Mouse (Mus musculus): Measurements from ENCODE around the gene Rfxank. TPM values are rescaled to one million over a fixed set of nuclear protein-coding genes. Genes with fewer than 3 reads are reported as not detected.

The Rfxank gene
- polyA plus RNA-seq (2015; fragmentation: Nextera tagmentation; extraction: Ambion mirVana), result 9.5 and 10.8 TPM in 2 replicates

DNA sequence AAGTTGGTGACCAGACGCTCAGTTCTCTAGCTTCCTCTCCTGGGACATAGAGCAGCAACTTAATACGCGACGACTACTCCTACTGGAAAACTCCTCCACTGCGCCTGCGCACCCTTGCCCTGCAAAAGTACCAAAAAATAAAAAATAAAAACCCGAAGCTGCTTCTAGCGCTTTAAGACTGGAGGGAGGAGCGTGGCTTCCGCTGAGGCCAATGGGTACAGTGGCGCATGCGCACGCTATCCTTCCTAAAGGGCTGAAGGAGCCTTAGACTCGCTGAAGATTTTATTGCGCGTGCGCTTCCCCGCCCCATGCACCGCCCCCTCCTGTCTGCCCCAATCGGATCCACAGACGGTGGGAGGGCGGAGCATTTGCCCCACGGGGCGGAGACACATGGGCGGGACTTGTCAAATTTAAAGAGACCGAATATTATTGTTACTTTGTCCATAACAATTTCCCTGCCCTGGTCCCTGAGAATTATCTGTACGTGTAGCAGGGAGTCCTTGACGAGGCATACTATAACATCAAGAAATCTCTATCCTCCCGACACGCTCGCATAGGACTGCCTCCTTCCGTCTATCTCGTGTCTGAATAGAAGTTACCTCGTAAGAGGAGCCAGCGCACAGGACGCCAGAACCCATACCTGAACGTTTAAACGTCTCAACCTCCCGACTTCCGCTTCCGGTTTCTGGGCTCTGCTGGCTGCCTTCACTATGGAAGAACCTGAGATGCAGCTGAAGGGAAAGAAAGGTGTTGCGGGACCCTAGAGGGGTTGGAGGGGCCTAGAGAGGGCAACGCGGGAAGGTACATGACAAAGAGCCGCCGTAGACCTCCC, at the start of gene Rfxank, which contains the start of the genes Borcs8 and Mef2b:
Gene Rfxank (minus strand): TSS at position 129 of the 832 bp plus-strand sequence.
Gene Borcs8 (plus strand): TSS at position 474 of the 832 bp plus-strand sequence.
Gene Mef2b (plus strand): TSS at position 686 of the 832 bp plus-strand sequence.

DNA sequence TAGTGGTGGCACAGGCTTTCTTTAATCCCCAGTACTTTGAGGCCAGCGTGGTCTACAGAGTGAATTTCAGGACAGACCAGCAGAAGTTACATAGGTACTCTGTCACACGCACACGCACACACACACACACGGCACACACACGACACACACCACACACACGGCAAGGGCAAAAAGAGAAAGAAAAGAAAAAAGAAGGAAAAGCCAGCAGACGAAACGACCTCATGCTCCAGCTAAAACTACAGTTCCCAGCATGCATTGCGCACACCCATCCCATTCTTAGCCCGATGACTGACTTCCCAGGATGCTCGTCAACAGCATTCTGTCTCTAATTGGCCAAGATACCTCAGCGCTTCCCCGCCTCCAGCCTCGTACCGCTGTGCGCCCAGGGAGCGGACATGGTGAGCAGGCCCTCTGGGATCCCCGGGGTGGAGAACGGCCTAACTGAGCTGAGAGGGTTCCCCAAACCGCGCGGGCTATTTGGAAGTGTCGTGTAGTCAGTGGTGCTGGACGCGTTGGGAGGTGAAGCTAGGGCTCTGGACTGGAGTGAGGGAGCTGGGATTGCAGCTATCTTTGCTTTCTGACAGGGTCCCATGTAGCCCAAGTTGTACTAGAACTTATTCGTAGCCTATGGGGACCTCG, 33.2 kb upstream of the Rfxank start, which contains the start of gene Tmem161a:
Gene Tmem161a (plus strand): TSS at position 314 of the 639 bp plus-strand sequence.

DNA sequence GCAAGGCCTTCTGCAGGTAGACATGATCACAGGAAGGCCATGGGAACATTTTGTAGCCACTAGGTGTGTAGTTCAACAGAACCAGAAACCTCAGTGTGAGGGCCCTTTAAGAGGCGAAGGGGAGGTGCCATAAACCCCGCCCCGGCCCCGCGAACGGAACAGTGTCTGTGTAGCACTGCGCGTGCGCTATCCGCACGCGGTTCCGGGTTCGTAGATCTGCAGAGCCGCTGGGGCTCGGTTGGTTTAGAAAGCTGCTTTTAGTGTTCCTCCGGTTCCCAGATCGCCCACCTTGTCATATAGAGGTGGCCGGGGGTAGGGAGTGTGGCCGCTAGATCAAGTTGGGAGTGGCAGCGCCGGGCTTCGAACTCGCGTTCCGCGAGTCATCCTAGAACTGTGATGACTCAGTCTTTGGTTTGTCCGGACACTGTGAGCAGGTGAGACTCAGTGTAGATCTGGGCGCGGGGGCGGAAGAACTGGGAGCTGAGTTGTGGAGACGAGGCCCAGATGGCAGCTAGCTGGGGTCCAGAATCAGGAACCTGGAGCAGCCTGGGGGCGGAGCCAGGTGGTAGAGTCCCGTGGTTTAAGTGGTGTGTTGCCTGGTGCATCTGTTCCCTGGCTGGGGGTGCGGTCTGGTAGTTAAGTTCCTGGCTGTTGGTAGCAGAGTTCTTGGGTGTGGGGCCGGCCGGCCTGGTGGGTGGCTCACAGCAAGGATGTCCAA, 7.6 kb downstream of the Rfxank start, which contains the start of gene Nr2c2ap:
Gene Nr2c2ap (plus strand): TSS at position 168 of the 718 bp plus-strand sequence.

DNA sequence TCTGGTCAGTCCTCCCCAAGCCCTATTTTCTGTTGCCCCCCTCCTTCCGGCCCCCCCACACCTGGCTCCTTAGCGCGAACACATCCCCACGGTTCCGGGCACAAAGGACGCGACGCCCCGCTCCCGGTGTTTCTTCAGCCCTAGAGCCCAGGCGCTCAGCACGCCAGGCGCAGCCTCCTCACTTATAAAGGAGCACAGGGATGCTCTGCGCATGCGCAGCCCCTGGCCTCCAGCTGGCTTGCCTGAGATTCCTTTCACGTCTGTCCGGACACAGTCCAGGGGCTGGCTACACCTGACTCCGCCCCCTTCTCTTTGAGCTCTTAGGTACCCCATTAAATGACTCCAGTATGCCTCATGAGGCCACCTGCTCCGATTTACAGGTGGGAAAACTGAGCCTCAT, 18.3 kb downstream of the Rfxank start, which contains the start of gene Ncan:
Gene Ncan (minus strand): TSS at position 207 of the 400 bp plus-strand sequence.

DNA sequence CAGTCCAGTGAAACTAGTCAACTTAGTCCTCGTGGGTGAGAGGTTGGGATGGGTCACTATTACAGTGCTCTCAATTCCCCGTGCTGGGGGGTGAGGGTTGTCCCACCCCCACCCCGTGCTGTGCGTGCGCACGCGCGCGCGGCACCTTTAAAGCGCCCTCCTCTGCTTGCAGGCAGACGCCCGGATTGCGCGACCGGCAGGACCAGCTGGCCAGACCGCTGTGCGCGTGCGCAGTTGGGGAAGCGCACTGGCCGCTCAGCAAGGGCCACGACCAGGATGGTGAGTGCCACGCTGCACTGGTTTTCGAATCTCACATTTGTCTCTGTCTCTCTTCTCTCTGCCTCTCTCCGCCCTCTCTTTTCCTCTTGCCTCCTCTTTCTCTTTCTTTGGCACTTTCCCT, 55.7 kb downstream of the Rfxank start, which contains the start of gene Hapln4:
Gene Hapln4 (plus strand): TSS at position 173 of the 400 bp plus-strand sequence.

Small RNAs within 50 kb of the gene (microRNA-seq; reads per million reads assigned to microRNA genes)
- gene Mir7066, result 1.5 reads per million

Other genes starting within 250 kb of the Rfxank start
- gene Tssk6, start 237.0 kb downstream of the Rfxank start, polyA plus RNA-seq (2015; fragmentation: Nextera tagmentation; extraction: Ambion mirVana), result 5.1 and 5.5 TPM in 2 replicates
- 267 and 290 TPM in 2 replicates for gene Ndufa13, start 236.6 kb downstream of the Rfxank start, polyA plus RNA-seq (2015; fragmentation: Nextera tagmentation; extraction: Ambion mirVana)
- gene Yjefn3, start 236.4 kb downstream of the Rfxank start, polyA plus RNA-seq (2015; fragmentation: Nextera tagmentation; extraction: Ambion mirVana), result 15.7 and 16.0 TPM in 2 replicates
- gene Gatad2a, start 142.8 kb downstream of the Rfxank start, polyA plus RNA-seq (2015; fragmentation: Nextera tagmentation; extraction: Ambion mirVana), result 21.7 and 22.7 TPM in 2 replicates
- gene Mau2, start 96.4 kb downstream of the Rfxank start, polyA plus RNA-seq (2015; fragmentation: Nextera tagmentation; extraction: Ambion mirVana), result 46.3 and 53.0 TPM in 2 replicates
- 44.5 and 49.6 TPM in 2 replicates for gene Sugp1, start 96.3 kb downstream of the Rfxank start, polyA plus RNA-seq (2015; fragmentation: Nextera tagmentation; extraction: Ambion mirVana)
- gene Tm6sf2, start 66.2 kb downstream of the Rfxank start, polyA plus RNA-seq (2015; fragmentation: Nextera tagmentation; extraction: Ambion mirVana), result 0.95 and 1.3 TPM in 2 replicates
- gene Hapln4, start 55.7 kb downstream of the Rfxank start, polyA plus RNA-seq (2015; fragmentation: Nextera tagmentation; extraction: Ambion mirVana), result 5.0 and 5.7 TPM in 2 replicates
- 175 and 230 TPM in 2 replicates for gene Ncan, start 18.3 kb downstream of the Rfxank start, polyA plus RNA-seq (2015; fragmentation: Nextera tagmentation; extraction: Ambion mirVana)
- gene Nr2c2ap, start 7.8 kb downstream of the Rfxank start, polyA plus RNA-seq (2015; fragmentation: Nextera tagmentation; extraction: Ambion mirVana), result 47.6 and 50.5 TPM in 2 replicates
- gene Borcs8, start 345 bp upstream of the Rfxank start, polyA plus RNA-seq (2015; fragmentation: Nextera tagmentation; extraction: Ambion mirVana), result 57.1 and 64.0 TPM in 2 replicates
- 1.8 and 2.2 TPM in 2 replicates for gene Mef2b, start 557 bp upstream of the Rfxank start, polyA plus RNA-seq (2015; fragmentation: Nextera tagmentation; extraction: Ambion mirVana)
- 43.9 and 44.9 TPM in 2 replicates for gene Tmem161a, start 33.2 kb upstream of the Rfxank start, polyA plus RNA-seq (2015; fragmentation: Nextera tagmentation; extraction: Ambion mirVana)
- 9.7 and 11.9 TPM in 2 replicates for gene Slc25a42, start 73.2 kb upstream of the Rfxank start, polyA plus RNA-seq (2015; fragmentation: Nextera tagmentation; extraction: Ambion mirVana)
- gene Sugp2, start 95.1 kb upstream of the Rfxank start, polyA plus RNA-seq (2015; fragmentation: Nextera tagmentation; extraction: Ambion mirVana), result 58.4 and 66.4 TPM in 2 replicates
- 103 and 111 TPM in 2 replicates for gene Armc6, start 95.3 kb upstream of the Rfxank start, polyA plus RNA-seq (2015; fragmentation: Nextera tagmentation; extraction: Ambion mirVana)
- gene Homer3, start 143.7 kb upstream of the Rfxank start, polyA plus RNA-seq (2015; fragmentation: Nextera tagmentation; extraction: Ambion mirVana), result 19.1 and 21.1 TPM in 2 replicates
- 37.9 and 42.1 TPM in 2 replicates for gene Ddx49, start 163.3 kb upstream of the Rfxank start, polyA plus RNA-seq (2015; fragmentation: Nextera tagmentation; extraction: Ambion mirVana)
- gene Cope, start 163.4 kb upstream of the Rfxank start, polyA plus RNA-seq (2015; fragmentation: Nextera tagmentation; extraction: Ambion mirVana), result 301 and 337 TPM in 2 replicates
- 64.3 and 66.1 TPM in 2 replicates for gene Cers1, start 176.6 kb upstream of the Rfxank start, polyA plus RNA-seq (2015; fragmentation: Nextera tagmentation; extraction: Ambion mirVana)
- gene Gdf1, start 190.7 kb upstream of the Rfxank start, polyA plus RNA-seq (2015; fragmentation: Nextera tagmentation; extraction: Ambion mirVana), result 6.2 and 9.8 TPM in 2 replicates
- 11.1 and 12.8 TPM in 2 replicates for gene Upf1, start 214.1 kb upstream of the Rfxank start, polyA plus RNA-seq (2015; fragmentation: Nextera tagmentation; extraction: Ambion mirVana)
- 1.1 and 1.3 TPM in 2 replicates for gene Comp, start 234.4 kb upstream of the Rfxank start, polyA plus RNA-seq (2015; fragmentation: Nextera tagmentation; extraction: Ambion mirVana)